Mouse (Mus musculus): ENCODE measurements at regions not wholly inside any gene's neighbourhood (a gene's known extent, or its start where the extent isn't known, plus 50 kb on each side); places are given as distances from the start of the nearest gene placed in this dataset.

GRCm38 (mm10) chrX:162210848-162211247 lies 51.3 kb upstream of the Nhs start:
- DNase-seq (ENCODE audit: low spot score in 2 of 2): peak in 1 of 2 experiments; percentile 3
